Mouse (Mus musculus): ENCODE results near the gene Myocos. TPM values are rescaled to one million over a fixed set of nuclear protein-coding genes. Genes with fewer than 3 reads are reported as not detected.

Myocos gene
- total RNA-seq, 2 experiments from 2014 or later = not detected

DNA sequence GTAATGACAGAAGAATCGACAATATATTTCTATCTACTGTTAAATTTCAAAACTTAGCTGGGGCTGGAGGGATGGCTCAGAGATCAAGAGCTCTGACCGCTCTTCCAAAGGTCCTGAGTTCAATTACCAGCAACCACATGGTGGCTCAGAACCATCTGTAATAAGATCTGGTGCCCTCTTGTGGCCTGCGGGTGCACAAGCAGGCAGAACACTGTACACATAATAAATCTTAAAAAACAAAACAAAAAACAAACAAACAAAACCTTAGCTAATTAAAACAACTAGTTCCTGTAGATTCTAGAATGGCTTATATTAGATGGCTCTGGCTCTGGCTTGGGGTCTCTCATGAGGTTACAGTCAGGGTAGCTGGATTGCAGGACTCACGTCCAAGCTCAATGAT, 37.5 kb downstream of the Myocos start:
- DNase-seq (ENCODE audit: extremely low spot score in 1 of 2, low spot score in 1 of 2) = no peak

DNA sequence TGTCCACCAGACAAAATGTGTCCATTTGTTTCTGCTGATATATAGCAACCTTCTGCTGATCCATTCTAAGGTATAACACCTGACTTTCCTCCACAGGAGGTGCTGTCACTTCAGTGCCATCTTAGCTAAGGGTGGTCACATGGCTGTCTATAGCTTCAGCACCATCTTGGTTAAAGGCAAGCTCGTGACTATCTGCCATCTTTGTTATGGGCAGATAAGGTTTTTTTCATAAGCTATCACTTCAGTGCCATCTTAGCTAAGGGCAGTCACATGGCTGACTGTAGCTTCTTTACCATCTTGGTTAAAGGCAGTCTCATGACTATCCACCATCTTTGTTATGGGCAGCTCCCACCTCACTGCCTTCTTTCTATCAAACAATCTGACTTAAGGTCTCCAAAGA, 42.5 kb downstream of the Myocos start:
- no peak for DNase-seq (ENCODE audit: extremely low spot score in 1 of 2, low spot score in 1 of 2)

DNA sequence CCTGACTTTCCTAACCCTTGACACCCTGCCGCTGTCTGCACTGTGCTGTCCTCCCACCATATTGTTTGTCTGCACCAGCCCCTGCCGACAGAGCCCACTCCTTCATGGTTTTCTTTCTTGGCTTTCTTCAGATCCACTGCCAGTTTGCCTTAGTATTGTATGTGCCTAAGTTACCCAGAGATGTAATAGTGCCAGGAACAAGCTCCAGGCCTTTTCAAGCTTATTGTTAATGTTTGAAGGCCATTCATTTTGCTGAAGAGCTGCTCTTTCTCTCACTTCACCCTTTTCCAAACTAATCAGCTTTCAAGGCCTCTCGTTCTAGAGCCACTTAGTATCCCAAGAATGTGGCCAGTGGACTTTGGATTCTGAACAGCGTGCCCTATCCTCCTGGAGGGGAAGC, 46.8 kb downstream of the Myocos start:
- DNase-seq (ENCODE audit: extremely low spot score in 1 of 2, low spot score in 1 of 2) = no peak

DNA sequence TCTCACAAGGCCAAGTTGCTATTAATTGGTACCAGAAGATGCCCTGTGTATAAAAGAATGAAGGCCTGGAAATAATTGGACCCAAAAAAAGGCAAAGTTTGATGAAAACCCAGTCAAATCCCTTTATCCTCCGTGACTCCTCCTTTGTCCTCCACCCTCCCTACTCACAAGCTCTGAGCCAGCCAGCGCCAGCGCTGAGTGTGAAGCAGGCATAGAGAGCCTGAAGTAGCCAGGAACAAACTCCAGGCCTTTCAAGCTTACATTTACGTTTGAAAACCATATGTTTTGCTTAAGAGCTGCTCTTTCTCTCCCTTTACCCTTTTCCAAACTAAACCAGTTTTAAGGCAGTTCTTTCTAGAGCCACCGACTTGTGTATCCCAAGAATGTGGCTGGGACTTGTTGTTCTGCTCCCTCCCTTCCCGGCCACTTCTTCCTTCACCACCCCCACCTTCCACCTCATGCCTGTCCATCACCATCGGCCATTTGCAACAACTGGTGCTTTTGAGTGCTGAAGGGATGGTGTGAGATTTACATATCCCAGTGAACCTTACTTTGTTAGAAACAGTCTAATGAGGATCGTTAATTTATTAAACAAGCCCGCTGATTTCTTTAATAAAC, 48.3 kb downstream of the Myocos start:
- no peak for DNase-seq (ENCODE audit: extremely low spot score in 1 of 2, low spot score in 1 of 2)

DNA sequence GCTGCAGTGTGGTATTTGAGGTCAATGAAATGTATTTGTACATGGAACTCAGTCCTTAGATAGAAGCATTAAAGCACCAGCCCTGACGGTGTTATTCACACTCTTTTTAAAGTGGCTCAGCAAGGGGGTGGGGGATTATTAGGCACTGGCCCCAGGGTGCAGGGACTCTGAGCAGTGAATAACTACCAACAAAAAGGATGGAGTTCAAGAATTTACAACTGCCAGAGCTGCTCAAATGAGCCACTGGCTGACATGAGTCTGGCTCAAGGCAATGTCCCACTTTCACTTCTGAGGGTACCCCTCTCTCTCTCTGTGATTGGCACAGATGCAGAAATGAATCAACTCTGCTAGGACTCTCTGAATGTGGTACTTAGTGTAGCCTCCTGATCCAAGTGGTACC, 49.9 kb downstream of the Myocos start:
- DNase-seq (ENCODE audit: extremely low spot score in 1 of 2, low spot score in 1 of 2) = no peak

DNA sequence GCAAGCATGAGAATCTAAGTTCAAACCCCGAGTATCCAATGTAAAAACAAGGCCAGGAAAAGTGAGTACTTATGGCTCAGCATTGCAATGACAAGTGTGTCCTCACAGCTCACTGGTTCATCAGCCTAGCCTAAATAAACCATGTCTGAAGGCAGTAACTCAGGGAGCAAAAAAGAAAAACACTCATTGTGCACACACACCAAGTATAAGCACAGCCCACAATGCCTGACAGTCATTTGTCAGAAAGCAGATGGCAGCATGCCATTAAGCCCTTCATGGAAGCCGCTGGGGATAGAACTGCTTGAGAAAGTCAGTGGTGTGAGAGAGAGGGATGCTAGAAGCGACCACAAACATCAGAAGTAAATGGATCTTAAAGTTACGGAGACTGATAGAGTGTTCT, 56.7 kb downstream of the Myocos start:
- DNase-seq (ENCODE audit: extremely low spot score in 1 of 2, low spot score in 1 of 2) = no peak

DNA sequence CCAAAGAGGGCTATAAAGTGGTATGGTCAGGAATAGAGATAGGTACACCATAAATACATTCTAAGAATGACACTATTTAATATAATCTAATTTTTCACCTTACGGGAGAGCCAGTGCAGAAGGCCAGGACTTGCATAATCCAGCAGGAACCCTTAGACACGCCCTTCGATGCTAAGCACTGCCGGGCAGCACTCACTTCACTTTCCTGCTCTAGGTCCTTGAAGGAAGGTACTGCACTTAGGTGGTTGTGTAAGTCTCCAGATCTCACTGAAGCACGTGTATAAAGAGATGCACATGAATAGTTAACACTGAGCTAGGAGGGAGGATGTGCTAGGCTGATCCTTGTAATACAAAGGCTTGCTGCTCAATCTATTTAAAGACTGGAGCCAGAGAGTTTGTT, 58.4 kb downstream of the Myocos start:
- DNase-seq (ENCODE audit: extremely low spot score in 1 of 2, low spot score in 1 of 2) = no peak

DNA sequence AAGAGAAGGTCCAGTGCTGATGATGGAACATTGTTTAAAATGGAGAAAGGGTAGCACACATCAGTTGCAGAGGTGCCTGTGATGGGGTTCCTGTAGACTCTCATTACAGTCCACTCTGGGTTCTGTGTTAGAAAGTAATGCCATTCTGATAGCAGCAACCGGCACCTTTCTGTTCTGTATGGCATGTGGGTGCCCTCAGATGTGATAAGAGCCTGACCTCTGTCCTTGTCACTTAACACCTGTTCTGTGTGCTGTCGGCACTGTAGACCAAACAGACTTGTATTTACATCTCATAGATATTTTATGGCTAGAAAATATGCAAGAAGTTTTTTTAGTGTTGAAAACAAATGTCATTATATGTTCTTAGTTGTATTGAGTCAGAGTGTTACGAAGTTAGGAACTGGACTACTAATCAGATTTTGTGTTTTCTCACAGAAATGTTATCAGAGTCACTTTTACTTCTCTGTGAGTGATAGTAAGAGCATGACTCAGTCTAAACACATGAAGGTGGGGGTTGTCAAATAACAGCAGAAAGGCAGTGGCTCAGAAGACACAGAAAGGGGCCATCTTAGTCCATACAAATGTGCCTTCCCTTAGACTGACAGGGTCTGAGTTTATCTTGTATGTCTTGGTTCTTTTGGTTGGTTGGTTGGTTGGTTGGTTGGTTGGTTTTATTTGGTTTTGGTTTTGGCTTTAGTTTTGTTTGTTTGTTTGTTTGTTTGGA, 60.5 kb downstream of the Myocos start:
- no peak for DNase-seq (ENCODE audit: extremely low spot score in 1 of 2, low spot score in 1 of 2)

Small RNA genes lying within 50 kb of the gene (microRNA-seq; reads per million reads assigned to microRNA genes)
- gene Gm27616 = 0 reads per million in 2 experiments

Other genes starting within 250 kb of the Myocos start
- 10 to 100 TPM; 66.1 to 83.0 TPM for gene Dnm3, start 180.2 kb downstream of the Myocos start, total RNA-seq (2021)
- gene Mettl13, start 109.7 kb downstream of the Myocos start, total RNA-seq (2021) = 10 to 100 TPM in 1 of 2 experiments, 1 to 10 TPM in 1; 9.7 to 15.2 TPM
- gene Vamp4, start 87.7 kb downstream of the Myocos start, total RNA-seq (2021) = 100 to 1,000 TPM in 1 of 2 experiments, 10 to 100 TPM in 1; 97.6 to 100 TPM
- gene Myoc, start 19.1 kb downstream of the Myocos start, total RNA-seq (2021) = 1 to 10 TPM; 4.1 to 5.4 TPM
- 100 to 1,000 TPM; 159 to 199 TPM for gene Prrc2c, start 82.3 kb upstream of the Myocos start, total RNA-seq (2021)
- under 1 TPM in 1 of 2 experiments, not detected in 1; 0.10 TPM for gene Fmo4, start 155.8 kb upstream of the Myocos start, total RNA-seq (2021)
- gene Fmo1, start 208.4 kb upstream of the Myocos start, total RNA-seq (2021) = 10 to 100 TPM in 1 of 2 experiments, 1 to 10 TPM in 1; 9.9 to 15.0 TPM
- 1 to 10 TPM; 2.2 TPM for gene Fmo2, start 240.5 kb upstream of the Myocos start, total RNA-seq (2021)

Data from layer of hippocampus, postnatal 25 days (tissue).